Mouse (Mus musculus) gastrocnemius, postnatal 36 days (tissue): ENCODE measurements around the gene Strap. TPM values are rescaled to one million over a fixed set of nuclear protein-coding genes. Genes with fewer than 3 reads are reported as not detected.

Source experiments
- DNase-seq, 2 experiments: peaks; one replicate each; pipeline ENCODE4 v3.0.0; 2022
- intact Hi-C: fragments of 180-260 bp; cut with DNase I; formaldehyde crosslinking; loops from one replicate; pipeline ENCODE4 v1.15.1; 2025
- total RNA-seq, 2 experiments: library from RNA; stranded (reverse); gene quantifications; 2 replicates each; pipeline ENCODE4 v1.2.3; 2021

The Strap gene
- total RNA-seq, 2 experiments from 2014 or later = 70.8 to 77.0 TPM

- no peak for DNase-seq
- intact Hi-C loops = no loop called here
These were observed 38.2 kb downstream of the Strap start for GRCm38 (mm10) chr6:137772918-137773636.

GRCm38 (mm10) chr6:137773637-137774028, 38.8 kb downstream of the Strap start:
- DNase-seq = no peak
- intact Hi-C loops = no loop called here

GRCm38 (mm10) chr6:137774166-137774565, 39.3 kb downstream of the Strap start:
- DNase-seq = no peak
- intact Hi-C loops = no loop called here

- intact Hi-C loops = no loop called here
- no peak for DNase-seq
These were observed 40.3 kb downstream of the Strap start for GRCm38 (mm10) chr6:137775159-137775558.

- intact Hi-C loops = no loop called here
These were observed 42.1 kb downstream of the Strap start for GRCm38 (mm10) chr6:137776981-137777380.

GRCm38 (mm10) chr6:137783899-137784637, 49.2 kb downstream of the Strap start:
- intact Hi-C loops = no loop called here
- no peak for DNase-seq

More at GRCm38 (mm10) chr6:137776981-137777380, 42.1 kb downstream of the Strap start:
- no peak for DNase-seq

GRCm38 (mm10) chr6:137788976-137789590, 54.2 kb downstream of the Strap start:
- intact Hi-C loops = no loop called here
- DNase-seq = no peak

- no peak for DNase-seq
- intact Hi-C loops = loop anchor here (10.0 kb wide), 2 partner anchors 265 to 365 kb away; no protein-coding TSS in a partner anchor
These were observed 54.8 kb downstream of the Strap start for GRCm38 (mm10) chr6:137789658-137790057.

GRCm38 (mm10) chr6:137795494-137795893, 60.6 kb downstream of the Strap start:
- no peak for DNase-seq
- intact Hi-C loops = loop anchor here (10.0 kb wide), 2 partner anchors 259 to 359 kb away; no protein-coding TSS in a partner anchor

- intact Hi-C loops = loop anchor here (10.0 kb wide), 2 partner anchors 258 to 358 kb away; no protein-coding TSS in a partner anchor
- no peak for DNase-seq
These were observed 62.0 kb downstream of the Strap start for GRCm38 (mm10) chr6:137796596-137797567.

GRCm38 (mm10) chr6:137799253-137799652, 64.4 kb downstream of the Strap start:
- no peak for DNase-seq
- intact Hi-C loops = loop anchor here (10.0 kb wide), 2 partner anchors 256 to 356 kb away; no protein-coding TSS in a partner anchor

Other genes with a start within 250 kb of the Strap start
- gene Eps8, start 80.2 kb upstream of the Strap start, total RNA-seq = 1 to 10 TPM; 4.5 to 4.6 TPM
- 10 to 100 TPM in 1 of 2 experiments, 1 to 10 TPM in 1; 9.8 to 11.7 TPM for gene Dera, start 19.5 kb downstream of the Strap start, total RNA-seq